Mouse (Mus musculus) megakaryocyte, adult 5-6 weeks (primary cell): ENCODE measurements at regions not wholly inside any gene's neighbourhood (a gene's known extent, or its start where the extent isn't known, plus 50 kb on each side); places are given as distances from the start of the nearest gene placed in this dataset.
"Not testable (repeated sequence)": the region's sequence is repeated elsewhere in the genome, so short reads cannot be mapped to it uniquely, and the experiment has no call there.

Experiments used
- ATAC-seq: 2 replicates; pipeline ENCODE4 v1.8.0; 2016; ENCODE audit warnings: mild to moderate bottlenecking, inconsistent platforms; ENCODE audit not compliant: poor library complexity, severe bottlenecking

DNA sequence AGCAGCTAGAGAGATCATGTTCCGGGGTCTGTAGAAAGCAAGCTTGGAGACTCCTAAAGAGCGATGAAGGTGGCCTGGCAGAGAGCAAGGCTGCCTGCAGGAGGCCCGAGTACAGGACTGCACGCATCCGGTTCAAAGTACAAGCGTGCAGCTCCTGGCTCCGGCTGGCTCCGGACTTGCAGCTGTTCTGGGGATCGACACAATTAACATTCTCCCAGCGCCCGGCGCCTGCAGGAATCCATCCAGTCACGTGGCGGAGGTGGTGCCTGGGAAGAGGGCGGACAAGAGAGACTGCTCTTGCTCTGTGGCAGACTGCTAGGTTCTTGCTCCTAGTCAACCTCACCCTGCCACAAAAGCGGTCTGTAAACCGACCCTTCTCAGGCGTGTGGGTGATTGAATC lies 86.9 kb downstream of the Bdh1 start:
- ATAC-seq: no peak

- ATAC-seq: no peak
Measured at GRCm38 (mm10) chr16:31510097-31510496, 88.0 kb downstream of the Bdh1 start.

DNA sequence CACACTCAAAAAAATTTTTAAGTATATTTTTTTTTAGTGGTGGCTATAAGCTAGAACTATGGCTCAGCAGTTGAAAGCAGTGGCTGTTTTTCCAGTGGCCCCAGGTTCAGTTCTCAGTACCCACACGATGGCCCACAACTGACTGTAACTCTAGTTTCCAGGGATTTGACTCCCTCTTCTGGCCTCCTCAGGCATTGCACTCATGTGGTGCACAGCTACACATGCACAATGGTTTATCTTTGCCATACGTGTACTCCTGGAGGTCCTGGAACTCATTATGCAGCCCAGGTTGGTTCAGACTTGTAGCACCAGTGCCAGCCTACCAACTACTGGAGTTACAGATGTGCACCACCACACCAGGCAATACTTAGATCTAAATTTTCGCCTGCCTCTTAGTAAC lies 96.7 kb downstream of the Bdh1 start:
- no peak for ATAC-seq

DNA sequence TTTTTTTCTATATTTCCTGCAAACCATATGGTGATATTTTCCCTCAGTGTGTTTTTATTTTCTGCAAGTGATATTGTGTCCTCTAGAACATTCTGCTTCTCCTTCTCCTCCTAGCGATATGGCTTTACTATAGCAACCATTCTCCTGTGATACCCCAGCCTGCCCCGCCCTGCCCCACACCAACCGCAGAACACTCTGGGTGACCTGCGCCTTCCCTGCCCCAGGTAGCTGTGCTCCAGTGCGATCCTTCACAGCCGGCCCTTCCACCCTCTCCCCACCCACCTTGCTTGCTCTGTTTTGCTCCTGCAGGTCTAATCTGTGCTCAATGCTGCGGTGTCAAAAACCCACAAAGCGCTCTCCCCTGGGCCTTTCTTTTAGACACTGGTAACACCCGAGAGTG lies 98.0 kb downstream of the Bdh1 start:
- no peak for ATAC-seq

DNA sequence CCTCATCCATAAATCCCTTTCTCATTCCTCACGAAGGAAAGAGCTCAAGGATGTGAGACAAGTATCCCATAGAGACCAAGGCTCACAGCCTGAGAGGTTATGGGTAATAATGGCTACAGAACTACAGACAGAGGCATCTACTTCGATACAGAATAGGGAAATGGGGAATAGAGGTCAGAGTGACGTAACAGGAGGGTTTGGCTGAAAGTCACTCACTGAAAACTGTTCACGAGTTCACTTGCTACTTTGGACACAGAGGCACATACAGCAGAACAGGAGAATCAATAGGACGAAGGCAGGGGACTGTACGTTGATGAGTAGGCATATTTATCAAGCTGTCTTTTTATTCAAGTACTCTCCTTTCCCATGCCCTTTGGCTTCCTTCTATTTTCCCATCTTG lies 99.7 kb downstream of the Bdh1 start:
- no peak for ATAC-seq

GRCm38 (mm10) chr16:31526711-31527344 lies 104.7 kb downstream of the Bdh1 start:
- ATAC-seq: no peak

DNA sequence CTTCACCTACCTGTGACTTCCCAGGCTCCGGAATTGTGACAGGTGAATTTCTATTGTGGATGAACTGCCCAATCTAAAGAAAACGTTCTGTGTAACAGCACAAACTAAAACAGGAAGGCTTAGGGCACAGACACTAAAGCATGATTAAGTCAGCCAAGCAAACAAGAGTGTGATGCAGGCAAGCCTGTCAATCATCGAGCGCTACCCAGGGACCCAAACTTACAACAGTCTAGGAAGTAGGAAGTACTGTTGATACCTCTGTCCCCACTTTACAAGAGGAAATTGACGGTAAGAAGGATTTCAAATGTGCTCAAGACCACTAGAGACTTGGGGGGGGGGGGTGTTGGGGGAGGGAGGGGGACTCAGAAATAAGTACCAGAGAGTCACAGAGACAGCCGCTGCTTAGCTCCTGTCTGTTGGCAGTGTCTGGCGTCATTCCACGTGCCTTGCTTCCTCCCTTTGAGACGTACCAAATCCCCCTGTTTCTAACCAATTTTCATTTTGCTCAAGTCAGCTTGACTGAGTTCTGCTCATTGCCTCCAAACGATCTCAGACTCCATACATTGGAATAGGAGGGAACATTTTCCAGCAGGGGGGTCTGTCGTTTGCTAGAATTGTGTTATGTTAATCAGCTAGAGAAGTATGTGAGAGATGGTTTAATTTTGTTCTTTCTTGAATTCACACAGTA lies 106.7 kb downstream of the Bdh1 start:
- no peak for ATAC-seq

GRCm38 (mm10) chr16:31529284-31529958 lies 107.3 kb downstream of the Bdh1 start:
- no peak for ATAC-seq

- no peak for ATAC-seq
Measured at GRCm38 (mm10) chr16:31530090-31530489, 108.0 kb downstream of the Bdh1 start.

- no peak for ATAC-seq
Measured at GRCm38 (mm10) chr16:31533196-31533777, 111.2 kb downstream of the Bdh1 start.

DNA sequence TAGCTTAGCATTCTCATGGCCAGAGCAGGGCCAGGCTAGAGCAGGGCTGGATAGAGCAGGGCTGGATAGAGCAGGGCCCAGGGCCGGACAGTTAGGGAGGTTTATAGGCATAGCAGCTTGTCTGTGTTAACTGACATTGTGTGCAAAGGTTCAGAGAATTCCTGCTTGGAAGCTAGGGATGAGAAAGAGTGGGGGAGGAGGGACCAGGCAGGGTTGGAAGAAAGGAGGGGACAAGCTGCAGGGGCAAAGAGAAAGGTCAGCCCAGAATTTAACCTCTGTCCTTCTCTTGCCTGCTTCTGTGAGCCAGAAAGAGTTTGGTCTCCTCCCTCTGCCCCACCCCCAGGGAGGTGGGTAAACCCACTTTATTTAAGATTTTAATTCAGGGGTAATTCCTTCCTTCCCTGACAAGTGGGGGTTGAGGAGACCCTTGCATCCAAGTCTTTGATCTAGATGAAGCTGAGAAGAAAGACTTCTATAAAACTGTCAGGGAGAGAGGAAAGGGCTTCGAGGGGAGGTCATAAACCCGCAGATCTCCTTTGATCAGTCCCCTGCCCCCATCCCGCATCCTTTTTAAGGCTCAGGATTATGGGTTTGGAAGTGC lies 112.9 kb downstream of the Bdh1 start:
- ATAC-seq: no peak

GRCm38 (mm10) chr16:31536328-31536727 lies 114.2 kb downstream of the Bdh1 start:
- no peak for ATAC-seq

DNA sequence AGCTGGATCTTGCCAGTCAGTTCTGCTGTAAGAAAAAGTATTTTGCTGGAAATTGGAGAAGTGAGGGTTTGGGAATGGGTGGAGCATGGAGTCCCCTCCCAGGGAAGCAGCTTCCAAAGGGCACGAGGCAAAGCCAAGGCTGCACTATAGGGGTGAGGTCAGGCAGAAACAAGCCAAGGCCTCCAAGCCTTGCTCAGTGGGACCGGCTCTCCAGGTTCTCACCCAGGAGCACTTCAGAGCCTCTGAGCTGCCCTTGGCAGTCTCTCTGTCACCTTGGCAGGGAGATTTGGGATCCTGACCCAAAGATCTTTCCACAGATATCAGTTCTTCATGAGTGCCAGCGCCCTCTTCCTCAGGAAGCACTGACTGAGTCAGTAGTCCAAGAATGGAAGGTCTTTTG lies 116.5 kb downstream of the Bdh1 start:
- ATAC-seq: no peak

DNA sequence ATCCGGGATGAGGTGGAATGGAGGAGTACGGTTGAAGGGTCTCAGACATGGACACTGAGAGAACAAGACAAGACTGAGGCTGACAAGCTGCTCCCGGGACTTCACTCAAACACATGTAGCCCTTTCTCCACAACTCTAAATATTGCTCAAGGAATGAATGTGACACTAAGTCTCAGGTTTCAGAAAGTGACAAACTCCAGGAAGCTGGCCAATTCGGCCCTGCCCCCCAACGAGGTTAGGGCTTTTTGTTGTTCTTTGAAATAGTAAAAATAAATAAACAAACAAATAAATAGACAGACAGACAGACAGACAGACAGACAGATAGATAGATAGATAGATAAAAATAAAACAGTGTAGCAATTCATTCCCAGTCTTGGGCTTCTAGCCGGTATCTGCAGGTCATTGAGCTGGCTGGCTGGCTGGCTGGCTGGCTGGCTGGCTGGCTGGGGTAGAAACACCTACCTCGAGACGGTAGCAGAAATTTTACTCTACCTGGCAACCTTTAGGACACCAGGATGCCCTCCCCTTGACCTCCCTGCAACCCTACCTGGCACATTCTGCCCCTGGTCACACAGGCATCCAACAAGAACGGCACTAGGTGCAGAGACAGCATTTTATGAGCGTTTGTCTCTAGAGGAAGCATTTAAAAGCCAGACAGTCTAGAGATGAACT lies 119.6 kb upstream of the Dlg1 start:
- ATAC-seq: no peak

- no peak for ATAC-seq
Measured at GRCm38 (mm10) chr16:31546062-31546827, 117.0 kb upstream of the Dlg1 start.

DNA sequence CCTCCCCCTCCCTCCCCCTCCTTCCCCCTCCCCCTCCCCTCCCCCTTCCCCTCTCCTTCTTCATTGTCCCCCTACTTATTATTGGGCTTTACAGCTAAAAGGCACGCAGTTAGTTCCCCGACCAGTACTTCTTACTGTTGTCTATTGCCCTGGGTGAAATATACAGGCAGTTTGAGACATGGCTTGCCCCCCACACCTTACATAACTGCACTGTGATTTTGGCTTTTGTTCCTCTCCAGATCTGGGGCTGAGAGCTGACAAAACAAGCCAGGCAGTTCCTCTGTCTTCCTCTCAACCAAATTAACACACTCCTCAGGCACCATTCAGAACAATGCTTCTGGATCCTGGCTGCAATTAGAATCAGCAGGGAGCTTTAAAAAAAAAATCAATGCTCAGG lies 116.4 kb upstream of the Dlg1 start:
- no peak for ATAC-seq

GRCm38 (mm10) chr16:31547391-31547790 lies 115.9 kb upstream of the Dlg1 start:
- ATAC-seq: no peak

DNA sequence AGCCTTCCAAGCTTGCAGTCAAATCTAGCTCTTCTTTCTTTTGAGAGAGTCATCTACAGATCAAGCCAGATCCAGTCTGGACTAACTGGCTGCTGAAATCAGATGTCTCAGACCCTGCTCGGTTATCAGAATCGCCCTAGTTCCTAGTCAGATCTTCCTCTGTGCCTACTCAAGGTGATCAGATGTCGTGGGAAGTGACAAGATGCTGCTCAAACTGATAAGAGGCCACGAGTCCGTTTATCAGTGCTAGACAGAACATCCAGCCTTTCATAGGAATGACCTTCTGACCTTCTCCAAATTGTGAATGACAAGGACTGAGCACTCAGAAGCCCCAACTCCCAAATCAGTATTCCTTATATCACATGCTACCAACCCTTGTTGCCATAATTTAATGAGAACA lies 113.3 kb upstream of the Dlg1 start:
- ATAC-seq: no peak

GRCm38 (mm10) chr16:31550539-31550938 lies 112.7 kb upstream of the Dlg1 start:
- ATAC-seq: not testable (repeated sequence)
